Mouse (Mus musculus): ENCODE measurements at regions not wholly inside any gene's neighbourhood (a gene's known extent, or its start where the extent isn't known, plus 50 kb on each side); places are given as distances from the start of the nearest gene placed in this dataset.

DNA sequence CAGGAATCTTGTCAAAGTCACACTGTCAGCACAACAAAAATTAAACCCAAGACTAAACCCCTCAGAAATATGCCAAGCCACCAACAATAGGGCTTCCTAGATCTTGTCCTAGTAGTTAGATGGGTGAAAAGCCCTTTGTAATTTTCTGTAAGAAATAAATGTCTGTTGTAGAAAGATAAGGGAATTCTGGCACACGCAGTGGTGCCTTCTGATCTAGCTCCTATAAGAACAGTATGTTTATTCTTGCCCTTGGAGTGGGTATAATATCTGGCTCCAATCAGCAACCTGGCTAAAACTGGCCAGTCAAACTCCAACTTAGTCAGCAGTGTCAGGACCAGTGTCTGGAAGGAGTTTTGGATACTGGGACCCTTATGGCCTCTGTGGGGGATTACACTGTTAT is 215.2 kb upstream of the Hs6st1 start:
- TF ChIP-seq CTCF (IDR thresholded peaks at IDR 0.05 in 2 of 3, conservative IDR thresholded peaks at IDR 0.05 in 1 of 3; ENCODE audit: control insufficient read depth in 1 of 3, insufficient read depth in 1 of 3, low read depth in 2 of 3, low read length in 3 of 3, poor library complexity in 1 of 3, severe bottlenecking in 1 of 3) (no peak), POLR2A (IDR thresholded peaks at IDR 0.05; ENCODE audit: control insufficient read depth in 1 of 2, insufficient read depth in 1 of 2, low read depth in 1 of 2, low read length in 2 of 2, poor library complexity in 1 of 2) (no peak), POLR2AphosphoS2 (IDR thresholded peaks at IDR 0.05; ENCODE audit: low read length) (no peak), MEF2A (IDR thresholded peaks at IDR 0.05; ENCODE audit: extremely low read depth, insufficient replicate concordance, low read depth, low read length, poor library complexity, severe bottlenecking) (no peak), GATA1 (IDR thresholded peaks at IDR 0.05; ENCODE audit: low read depth, low read length) (peak; percentile 91), ZC3H11A (IDR thresholded peaks at IDR 0.05; ENCODE audit: low read depth, low read length) (no peak), JUND (IDR thresholded peaks at IDR 0.05; ENCODE audit: low read depth, low read length) (no peak), RCOR1 (IDR thresholded peaks at IDR 0.05; ENCODE audit: low read depth, low read length) (no peak)
